Mouse (Mus musculus): ENCODE data around the gene Dad1. TPM values are rescaled to one million over a fixed set of nuclear protein-coding genes. Genes with fewer than 3 reads are reported as not detected.

Gene Dad1
- polyA plus RNA-seq, 1 experiment from 2014 or later: 243 TPM

DNA sequence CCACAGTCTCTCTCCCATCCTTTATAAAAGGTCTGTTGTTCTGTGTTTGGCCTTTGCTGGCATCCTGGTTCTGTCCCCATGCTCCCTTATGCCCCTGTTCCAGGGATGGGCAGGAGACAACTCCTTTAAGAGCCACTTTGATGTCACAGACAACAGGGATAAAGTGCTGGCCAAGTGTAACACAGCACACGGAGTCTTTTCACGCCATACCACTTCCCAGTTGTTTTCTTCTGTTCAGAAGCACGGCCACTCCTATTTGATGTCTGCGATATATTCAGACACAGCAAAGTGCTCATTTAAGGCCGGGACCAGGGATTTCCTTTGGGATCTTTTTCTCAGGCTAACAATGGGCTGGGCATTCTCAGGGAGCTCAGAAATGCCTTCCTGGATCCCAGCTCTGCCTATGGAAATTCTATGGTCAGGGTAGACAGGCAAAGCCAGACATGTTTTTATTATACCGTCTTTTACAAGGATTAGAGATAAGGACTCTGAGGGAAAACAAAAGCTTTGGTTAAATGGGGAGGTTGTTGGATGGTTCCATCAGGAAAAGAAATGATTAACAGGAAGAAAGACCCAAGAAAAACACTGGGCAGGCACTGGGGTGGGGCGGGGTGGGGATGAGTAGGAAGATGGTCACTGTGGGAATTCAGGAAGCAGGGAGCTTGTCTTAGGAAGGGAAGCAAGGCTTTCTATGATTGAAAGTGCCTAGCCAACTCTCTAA lies 63.4 kb downstream of the Dad1 start:
- 38% methylated on average over 7 of the region's 7 CpGs for WGBS (ENCODE audit: insufficient replicate concordance)
- Histone ChIP-seq H3K4me3 (replicated peaks) (no peak overlapping the region), H3K4me2 (no peak overlapping the region), H3K4me1 (replicated peaks) (no peaks in the 10 kb centered on the region), H3K27ac (no peak overlapping the region), H3K27me3 (peaks cover 43% of the 10 kb centered on the region), H3K9me3 (replicated peaks) (no peaks in the 10 kb centered on the region), H3K36me3 (no peaks in the 10 kb centered on the region), H3K9ac (no peak overlapping the region)
- DNase-seq (no peak), ATAC-seq (ENCODE audit: low read depth) (no peak)

DNA sequence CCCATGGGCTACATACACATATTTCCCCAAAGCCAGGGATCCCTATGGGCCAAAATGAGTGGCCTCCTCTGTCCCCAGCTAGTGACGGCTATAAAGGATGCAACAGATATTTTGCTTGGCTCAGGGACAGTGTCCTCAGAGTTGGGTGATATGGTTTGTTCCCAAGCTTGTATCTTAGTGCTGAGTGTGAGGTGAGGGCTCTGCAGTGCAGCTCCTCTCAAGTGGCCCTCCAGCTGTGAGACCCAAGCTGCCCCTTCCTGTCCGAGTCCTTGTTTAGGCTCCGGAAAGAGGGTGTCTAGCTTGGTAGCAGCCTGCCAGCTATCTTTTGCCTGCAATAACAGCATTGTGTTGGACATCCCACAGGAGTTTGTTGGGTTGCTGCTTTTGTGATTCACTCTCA lies 64.6 kb downstream of the Dad1 start:
- no peak for ATAC-seq (ENCODE audit: low read depth)
- no peak overlapping the region for H3K9ac ChIP-seq
- no peaks in the 10 kb centered on the region for H3K36me3 ChIP-seq
- peaks cover 38% of the 10 kb centered on the region for H3K27me3 ChIP-seq
- no peak overlapping the region for H3K4me3 ChIP-seq (replicated peaks)
- WGBS (ENCODE audit: insufficient replicate concordance): 60% methylated on average over 3 of the region's 3 CpGs
- H3K4me1 ChIP-seq (replicated peaks): no peaks in the 10 kb centered on the region
- no peak overlapping the region for H3K27ac ChIP-seq
- no peak overlapping the region for H3K4me2 ChIP-seq
- no peak for DNase-seq
- no peaks in the 10 kb centered on the region for H3K9me3 ChIP-seq (replicated peaks)

DNA sequence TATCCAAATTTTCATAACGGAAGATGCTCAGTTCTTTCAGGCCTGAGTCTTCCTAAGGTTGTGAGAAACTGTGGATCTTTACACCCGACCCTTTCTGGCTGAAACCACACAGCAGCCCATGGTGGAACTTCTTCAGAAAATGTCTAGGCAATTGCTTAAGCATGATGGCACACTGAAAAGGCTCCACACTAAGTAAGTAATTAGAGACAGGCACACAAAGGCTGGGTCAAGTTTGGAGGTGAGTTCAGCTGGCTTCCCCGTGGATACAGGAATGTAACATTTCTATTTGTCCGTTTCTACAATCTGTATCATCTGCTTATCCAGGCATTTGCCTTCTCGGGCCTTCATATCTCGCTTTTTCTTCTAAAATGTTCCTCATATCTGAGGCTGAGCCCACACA lies 66.7 kb downstream of the Dad1 start:
- no peaks in the 10 kb centered on the region for H3K36me3 ChIP-seq
- H3K27ac ChIP-seq: no peak overlapping the region
- ATAC-seq (ENCODE audit: low read depth): no peak
- no peak overlapping the region for H3K9ac ChIP-seq
- H3K4me1 ChIP-seq (replicated peaks): no peaks in the 10 kb centered on the region
- peaks cover 48% of the 10 kb centered on the region for H3K27me3 ChIP-seq
- no peak overlapping the region for H3K4me2 ChIP-seq
- H3K4me3 ChIP-seq (replicated peaks): no peak overlapping the region
- no peak for DNase-seq
- WGBS (ENCODE audit: insufficient replicate concordance): 53% methylated on average over 6 of the region's 6 CpGs
- H3K9me3 ChIP-seq (replicated peaks): no peaks in the 10 kb centered on the region

Other genes starting within 250 kb of the Dad1 start
- 17.9 and 18.4 TPM in 2 replicates for gene Abhd4, start 84 bp upstream of the Dad1 start, polyA plus RNA-seq (2015; fragmentation: Nextera tagmentation; extraction: Ambion mirVana)
- gene Olfr49, start 30.8 kb upstream of the Dad1 start, polyA plus RNA-seq (2015; fragmentation: Nextera tagmentation; extraction: Ambion mirVana): not detected in 2 replicates
- 21.4 and 22.3 TPM in 2 replicates for gene Oxa1l, start 106.7 kb upstream of the Dad1 start, polyA plus RNA-seq (2015; fragmentation: Nextera tagmentation; extraction: Ambion mirVana)
- gene Slc7a7, start 163.7 kb upstream of the Dad1 start, polyA plus RNA-seq (2015; fragmentation: Nextera tagmentation; extraction: Ambion mirVana): 8.6 and 10.3 TPM in 2 replicates
- 244 and 265 TPM in 2 replicates for gene Mrpl52, start 172.8 kb upstream of the Dad1 start, polyA plus RNA-seq (2015; fragmentation: Nextera tagmentation; extraction: Ambion mirVana)
- 19.8 and 23.2 TPM in 2 replicates for gene Mmp14, start 177.5 kb upstream of the Dad1 start, polyA plus RNA-seq (2015; fragmentation: Nextera tagmentation; extraction: Ambion mirVana)
- 18.4 and 21.2 TPM in 2 replicates for gene Lrp10, start 210.0 kb upstream of the Dad1 start, polyA plus RNA-seq (2015; fragmentation: Nextera tagmentation; extraction: Ambion mirVana)
- 0.06 and 0.12 TPM in 2 replicates for gene Rem2, start 222.0 kb upstream of the Dad1 start, polyA plus RNA-seq (2015; fragmentation: Nextera tagmentation; extraction: Ambion mirVana)